Mouse (Mus musculus): Measurements from ENCODE around the gene Fam114a2. TPM values are rescaled to one million over a fixed set of nuclear protein-coding genes. Genes with fewer than 3 reads are reported as not detected.

Fam114a2 gene
- polyA plus RNA-seq, 1 experiment from 2014 or later = 62.1 TPM

GRCm38 (mm10) chr11:57548618-57549550, 30.5 kb upstream of the Fam114a2 start:
- peak; percentile 78 for ATAC-seq (ENCODE audit: low FRiP score)
- peaks cover 10% of the 10 kb centered on the region for H3K4me1 ChIP-seq (replicated peaks; ENCODE audit: control insufficient read depth, insufficient read depth, low read length)
- H3K4me2 ChIP-seq (replicated peaks; ENCODE audit: low read depth, low read length) = no peak overlapping the region
- H3K9me3 ChIP-seq (ENCODE audit: control insufficient read depth, low read length) = no peaks in the 10 kb centered on the region
- no peaks in the 10 kb centered on the region for H3K36me3 ChIP-seq (ENCODE audit: control insufficient read depth, insufficient read depth, low read length)
- 27% methylated on average over 18 of the region's 18 CpGs for WGBS
- H3K4me3 ChIP-seq (ENCODE audit: low read depth, low read length) = no peak overlapping the region
- H3K27me3 ChIP-seq (ENCODE audit: control insufficient read depth, insufficient read depth, low read length) = no peaks in the 10 kb centered on the region
- peak; percentile 97 for DNase-seq (ENCODE audit: low spot score)
- peak overlapping the region; percentile 17; the same call in 1 of the 2 replicates for H3K27ac ChIP-seq (ENCODE audit: low read depth, low read length)
- H3K9ac ChIP-seq (ENCODE audit: low read depth, low read length) = no peak overlapping the region

- no peak for DNase-seq (ENCODE audit: low spot score)
- Histone ChIP-seq H3K4me3 (ENCODE audit: low read depth, low read length) (no peak overlapping the region), H3K27me3 (ENCODE audit: control insufficient read depth, insufficient read depth, low read length) (no peaks in the 10 kb centered on the region), H3K9ac (ENCODE audit: low read depth, low read length) (no peak overlapping the region), H3K27ac (ENCODE audit: low read depth, low read length) (no peak overlapping the region), H3K36me3 (ENCODE audit: control insufficient read depth, insufficient read depth, low read length) (no peaks in the 10 kb centered on the region), H3K4me1 (replicated peaks; ENCODE audit: control insufficient read depth, insufficient read depth, low read length) (no peaks in the 10 kb centered on the region), H3K9me3 (ENCODE audit: control insufficient read depth, low read length) (no peaks in the 10 kb centered on the region), H3K4me2 (replicated peaks; ENCODE audit: low read depth, low read length) (no peak overlapping the region)
- no peak for ATAC-seq (ENCODE audit: low FRiP score)
- WGBS = 88% methylated on average over 2 of the region's 2 CpGs
These were observed 22.3 kb upstream of the Fam114a2 start for GRCm38 (mm10) chr11:57540681-57541080.

DNA sequence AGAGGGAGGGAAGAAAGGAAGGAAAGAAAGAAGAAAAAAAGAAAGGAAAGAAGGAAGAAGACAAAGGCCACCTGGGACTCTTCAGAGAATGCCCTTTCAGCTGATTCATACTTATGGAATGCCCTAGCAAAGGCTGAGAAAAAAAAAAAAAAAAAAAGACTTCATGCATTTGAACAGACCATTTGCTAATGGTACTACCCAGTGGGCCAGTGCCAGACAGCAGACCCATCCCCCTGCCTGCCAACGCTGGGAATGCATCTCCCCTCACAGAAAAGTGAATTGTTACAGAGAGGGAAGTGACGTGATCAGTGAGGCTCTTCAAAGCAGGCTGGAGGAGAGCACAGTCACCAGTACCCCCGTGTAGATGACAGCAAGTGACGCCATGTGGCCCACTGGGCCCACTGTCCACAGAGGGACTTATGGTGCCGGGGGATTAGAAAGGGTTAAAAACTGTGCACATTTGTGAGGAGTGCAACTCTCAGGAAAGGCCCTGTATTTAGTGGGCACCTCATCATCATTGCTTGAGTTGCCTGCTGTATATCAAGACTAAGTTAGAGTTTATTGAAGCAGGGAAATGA, 21.5 kb upstream of the Fam114a2 start:
- no peak for ATAC-seq (ENCODE audit: low FRiP score)
- no peak overlapping the region for H3K4me2 ChIP-seq (replicated peaks; ENCODE audit: low read depth, low read length)
- no peaks in the 10 kb centered on the region for H3K4me1 ChIP-seq (replicated peaks; ENCODE audit: control insufficient read depth, insufficient read depth, low read length)
- H3K4me3 ChIP-seq (ENCODE audit: low read depth, low read length) = no peak overlapping the region
- H3K9ac ChIP-seq (ENCODE audit: low read depth, low read length) = no peak overlapping the region
- H3K27me3 ChIP-seq (ENCODE audit: control insufficient read depth, insufficient read depth, low read length) = no peaks in the 10 kb centered on the region
- DNase-seq (ENCODE audit: low spot score) = no peak
- no peak overlapping the region for H3K27ac ChIP-seq (ENCODE audit: low read depth, low read length)
- 85% methylated on average over 5 of the region's 5 CpGs for WGBS
- H3K36me3 ChIP-seq (ENCODE audit: control insufficient read depth, insufficient read depth, low read length) = no peaks in the 10 kb centered on the region
- no peaks in the 10 kb centered on the region for H3K9me3 ChIP-seq (ENCODE audit: control insufficient read depth, low read length)

- no peaks in the 10 kb centered on the region for H3K36me3 ChIP-seq (ENCODE audit: control insufficient read depth, insufficient read depth, low read length)
- ATAC-seq (ENCODE audit: low FRiP score) (no peak), DNase-seq (ENCODE audit: low spot score) (no peak)
- WGBS = 89% methylated on average over 5 of the region's 5 CpGs
- no peak overlapping the region for H3K4me3 ChIP-seq (ENCODE audit: low read depth, low read length)
- H3K9me3 ChIP-seq (ENCODE audit: control insufficient read depth, low read length) = no peaks in the 10 kb centered on the region
- no peak overlapping the region for H3K9ac ChIP-seq (ENCODE audit: low read depth, low read length)
- H3K4me2 ChIP-seq (replicated peaks; ENCODE audit: low read depth, low read length) = no peak overlapping the region
- H3K27me3 ChIP-seq (ENCODE audit: control insufficient read depth, insufficient read depth, low read length) = no peaks in the 10 kb centered on the region
- H3K27ac ChIP-seq (ENCODE audit: low read depth, low read length) = no peak overlapping the region
- H3K4me1 ChIP-seq (replicated peaks; ENCODE audit: control insufficient read depth, insufficient read depth, low read length) = peaks cover 5% of the 10 kb centered on the region
These were observed 17.5 kb upstream of the Fam114a2 start for GRCm38 (mm10) chr11:57535912-57536311.

DNA sequence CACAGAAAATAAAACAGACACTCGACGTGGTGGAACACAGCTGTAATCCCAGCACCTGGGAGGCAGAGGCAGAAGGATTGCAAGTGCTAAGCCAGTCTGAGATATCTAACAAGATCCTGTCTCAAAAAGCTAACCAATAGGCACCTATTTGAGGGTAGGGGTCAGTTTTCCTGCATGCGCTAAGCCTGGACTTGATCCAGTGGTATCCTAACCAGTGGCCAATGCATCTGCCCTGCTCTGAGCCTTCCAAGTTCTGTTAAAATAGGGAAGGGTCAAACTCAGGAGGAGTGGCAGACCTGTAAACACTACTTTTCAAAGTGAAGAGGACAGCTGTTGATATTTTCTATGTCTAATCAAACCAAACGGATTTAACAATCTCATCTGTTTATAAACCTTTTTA, 13.9 kb upstream of the Fam114a2 start:
- no peak overlapping the region for H3K9ac ChIP-seq (ENCODE audit: low read depth, low read length)

GRCm38 (mm10) chr11:57531300-57531950, 13.0 kb upstream of the Fam114a2 start:
- Histone ChIP-seq H3K36me3 (ENCODE audit: control insufficient read depth, insufficient read depth, low read length) (peaks cover 7% of the 10 kb centered on the region; the same call in 1 of the 2 replicates), H3K4me3 (ENCODE audit: low read depth, low read length) (no peak overlapping the region), H3K9ac (ENCODE audit: low read depth, low read length) (no peak overlapping the region), H3K27me3 (ENCODE audit: control insufficient read depth, insufficient read depth, low read length) (no peaks in the 10 kb centered on the region), H3K9me3 (ENCODE audit: control insufficient read depth, low read length) (no peaks in the 10 kb centered on the region), H3K4me2 (replicated peaks; ENCODE audit: low read depth, low read length) (no peak overlapping the region), H3K4me1 (replicated peaks; ENCODE audit: control insufficient read depth, insufficient read depth, low read length) (peaks cover 5% of the 10 kb centered on the region), H3K27ac (ENCODE audit: low read depth, low read length) (peak overlapping the region; percentile 78)
- 40% methylated on average over 11 of the region's 11 CpGs for WGBS
- peak; percentile 58 for DNase-seq (ENCODE audit: low spot score)
- ATAC-seq (ENCODE audit: low FRiP score) = peak; percentile 89

More for the DNA sequence above, 13.9 kb upstream of the Fam114a2 start:
- Histone ChIP-seq H3K27ac (ENCODE audit: low read depth, low read length) (peak overlapping the region; percentile 78), H3K9me3 (ENCODE audit: control insufficient read depth, low read length) (no peaks in the 10 kb centered on the region), H3K4me1 (replicated peaks; ENCODE audit: control insufficient read depth, insufficient read depth, low read length) (peaks cover 5% of the 10 kb centered on the region), H3K27me3 (ENCODE audit: control insufficient read depth, insufficient read depth, low read length) (no peaks in the 10 kb centered on the region), H3K4me3 (ENCODE audit: low read depth, low read length) (no peak overlapping the region), H3K36me3 (ENCODE audit: control insufficient read depth, insufficient read depth, low read length) (peaks cover 7% of the 10 kb centered on the region; the same call in 1 of the 2 replicates), H3K4me2 (replicated peaks; ENCODE audit: low read depth, low read length) (no peak overlapping the region)
- ATAC-seq (ENCODE audit: low FRiP score) (no peak), DNase-seq (ENCODE audit: low spot score) (no peak)
- 92% methylated on average over 4 of the region's 4 CpGs for WGBS

GRCm38 (mm10) chr11:57529111-57529510, 10.7 kb upstream of the Fam114a2 start:
- no peak for DNase-seq (ENCODE audit: low spot score)
- peaks cover 5% of the 10 kb centered on the region for H3K4me1 ChIP-seq (replicated peaks; ENCODE audit: control insufficient read depth, insufficient read depth, low read length)
- peaks cover 7% of the 10 kb centered on the region; the same call in 1 of the 2 replicates for H3K36me3 ChIP-seq (ENCODE audit: control insufficient read depth, insufficient read depth, low read length)
- 87% methylated on average over 3 of the region's 3 CpGs for WGBS
- H3K4me3 ChIP-seq (ENCODE audit: low read depth, low read length) = no peak overlapping the region
- H3K27me3 ChIP-seq (ENCODE audit: control insufficient read depth, insufficient read depth, low read length) = no peaks in the 10 kb centered on the region
- ATAC-seq (ENCODE audit: low FRiP score) = no peak
- H3K9me3 ChIP-seq (ENCODE audit: control insufficient read depth, low read length) = no peaks in the 10 kb centered on the region
- H3K9ac ChIP-seq (ENCODE audit: low read depth, low read length) = no peak overlapping the region
- H3K27ac ChIP-seq (ENCODE audit: low read depth, low read length) = no peak overlapping the region
- no peak overlapping the region for H3K4me2 ChIP-seq (replicated peaks; ENCODE audit: low read depth, low read length)

DNA sequence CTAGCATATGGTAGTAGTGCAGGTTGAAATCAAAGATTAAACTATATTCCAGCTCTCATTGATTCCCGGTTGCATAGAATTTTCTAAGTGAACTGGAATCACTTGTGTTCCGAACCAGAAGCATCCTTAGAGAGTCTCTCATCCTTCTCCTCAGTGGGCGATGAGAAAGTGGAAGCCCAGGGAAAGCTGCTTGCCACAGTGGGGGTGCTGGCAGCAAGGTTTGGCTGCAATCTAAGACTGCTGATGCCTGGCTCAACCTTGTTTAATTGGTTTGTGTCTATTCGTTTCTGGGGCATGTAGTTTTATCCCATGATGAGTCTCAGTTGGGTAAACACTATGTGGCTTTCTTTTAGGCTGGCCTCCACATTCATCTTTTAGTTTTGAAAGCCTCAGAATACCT, 9.1 kb upstream of the Fam114a2 start:
- ATAC-seq (ENCODE audit: low FRiP score) (no peak), DNase-seq (ENCODE audit: low spot score) (no peak)
- 92% methylated on average over 4 of the region's 4 CpGs for WGBS
- no peak overlapping the region for H3K9ac ChIP-seq (ENCODE audit: low read depth, low read length)
- no peaks in the 10 kb centered on the region for H3K27me3 ChIP-seq (ENCODE audit: control insufficient read depth, insufficient read depth, low read length)
- peaks cover 5% of the 10 kb centered on the region for H3K4me1 ChIP-seq (replicated peaks; ENCODE audit: control insufficient read depth, insufficient read depth, low read length)
- H3K9me3 ChIP-seq (ENCODE audit: control insufficient read depth, low read length) = no peaks in the 10 kb centered on the region
- H3K36me3 ChIP-seq (ENCODE audit: control insufficient read depth, insufficient read depth, low read length) = peaks cover 7% of the 10 kb centered on the region; the same call in 1 of the 2 replicates
- no peak overlapping the region for H3K4me3 ChIP-seq (ENCODE audit: low read depth, low read length)
- no peak overlapping the region for H3K27ac ChIP-seq (ENCODE audit: low read depth, low read length)
- no peak overlapping the region for H3K4me2 ChIP-seq (replicated peaks; ENCODE audit: low read depth, low read length)

All from hindbrain, embryonic 11.5 days (tissue).